In the genomic region with DNA sequence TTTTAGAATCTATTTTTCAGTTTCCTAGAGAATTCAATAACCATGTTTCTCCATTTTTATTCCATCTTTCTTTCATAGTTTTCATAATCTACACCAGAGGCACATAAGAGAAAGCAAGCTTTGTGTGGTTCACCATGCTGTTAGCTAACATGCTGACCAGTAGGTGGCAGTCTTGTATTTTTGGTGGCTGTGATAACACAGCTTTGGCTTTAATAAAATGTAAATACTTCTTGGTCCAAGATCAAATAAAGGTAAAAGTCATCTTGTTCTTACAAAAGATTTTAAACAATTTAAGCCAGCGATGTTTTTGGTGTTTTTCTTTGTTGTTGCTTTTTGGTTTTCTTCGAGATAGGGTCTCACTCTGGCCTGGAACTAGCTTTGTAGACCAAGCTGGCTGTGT, we compare ENCODE assay signal across 9 mouse cellular contexts. TPM values are rescaled to one million over a fixed set of nuclear protein-coding genes. Genes with fewer than 3 reads are reported as not detected.
DNase-seq lines count a peak whose midpoint lies in the region; ATAC-seq lines count a peak whose summit lies in the region.
"Had no signal": no experiment of that assay in that cellular context is flagged by ENCODE, and none has a peak within 500 bp of the region (broad histone marks: within the 10 kb centered on the region; RNA-seq: fewer than 3 reads in every experiment).

No protein-coding gene starts in this region.

- no peaks in the 10 kb centered on the region for H3K9me3 ChIP-seq in limb, embryonic 11.5 days (ENCODE audit: control insufficient read depth, low read length)

- no peak overlapping the region for H3K9ac ChIP-seq in limb, embryonic 11.5 days (ENCODE audit: low read length)

- H3K4me3 ChIP-seq in limb, embryonic 11.5 days (ENCODE audit: low read depth, low read length), result no peak overlapping the region

- H3K27me3 ChIP-seq in limb, embryonic 11.5 days (ENCODE audit: control insufficient read depth, insufficient read depth, low read length), result no peaks in the 10 kb centered on the region

- no peak overlapping the region for H3K27ac ChIP-seq in limb, embryonic 11.5 days (replicated peaks; ENCODE audit: low read depth, low read length)

- peak; percentile 8 for DNase-seq in cerebellum, adult 11 months
- peak; percentile 51 for DNase-seq in urinary bladder, postnatal 14 days (ENCODE audit: low spot score)
- DNase-seq in urinary bladder, postnatal 10 days (ENCODE audit: low spot score), result no peak
- DNase-seq in induced T-regulatory cell, adult 2 months (ENCODE audit: low read depth), result peak; percentile 75
- DNase-seq in limb, embryonic 11.5 days (ENCODE audit: low spot score), result peak; percentile 57
- peak; percentile 75 for DNase-seq in retina, postnatal 1 day

- 53% methylated on average over 2 of the region's 2 CpGs for WGBS in limb, embryonic 11.5 days

- no peaks in the 10 kb centered on the region for H3K4me1 ChIP-seq in limb, embryonic 11.5 days (ENCODE audit: control insufficient read depth, insufficient read depth, low read length)

- no peak overlapping the region for H3K4me2 ChIP-seq in limb, embryonic 11.5 days (ENCODE audit: low read depth, severe bottlenecking)

- ATAC-seq in cerebellum, adult (ENCODE audit: insufficient number of reproducible peaks, low FRiP score, low TSS enrichment), result no peak
- peak; percentile 87 for ATAC-seq in common myeloid progenitor, adult 5-6 weeks (replicated peaks; ENCODE audit: low read depth, poor library complexity, severe bottlenecking)
- no peak for ATAC-seq in limb, embryonic 11.5 days (ENCODE audit: insufficient number of reproducible peaks, low FRiP score, low TSS enrichment, low read depth)

- no peaks in the 10 kb centered on the region for H3K36me3 ChIP-seq in limb, embryonic 11.5 days (ENCODE audit: control insufficient read depth, insufficient read depth, low read length)

RNA-seq across cellular contexts. Expression of a gene that starts 14.3 kb away (rescaled TPM):
- total RNA-seq in common myeloid progenitor, adult 5-6 weeks (2017), result not detected in 2 replicates
- not detected in 2 replicates for polyA plus RNA-seq in limb, embryonic 11.5 days (2014; fragmentation: Nextera tagmentation; extraction: Ambion mirVana)

RNA-seq across cellular contexts. Expression of a gene that starts 22.8 kb away (rescaled TPM):
- total RNA-seq in common myeloid progenitor, adult 5-6 weeks (2017), result not detected in 2 replicates
- 0.30 TPM in 1 of 2 replicates, not detected in the other for polyA plus RNA-seq in limb, embryonic 11.5 days (2014; fragmentation: Nextera tagmentation; extraction: Ambion mirVana)
- total RNA-seq: layer of hippocampus, postnatal 25 days had no signal

RNA-seq across cellular contexts. Expression of a gene that starts 29.1 kb away (rescaled TPM):
- 2,071 and 2,536 TPM in 2 replicates for total RNA-seq in common myeloid progenitor, adult 5-6 weeks (2017)
- polyA plus RNA-seq in limb, embryonic 11.5 days (2014; fragmentation: Nextera tagmentation; extraction: Ambion mirVana), result 2.8 and 4.1 TPM in 2 replicates

RNA-seq across cellular contexts. Expression of a gene that starts 30.3 kb away (rescaled TPM):
- total RNA-seq in common myeloid progenitor, adult 5-6 weeks (2017), result 599 and 655 TPM in 2 replicates
- polyA plus RNA-seq in limb, embryonic 11.5 days (2014; fragmentation: Nextera tagmentation; extraction: Ambion mirVana), result 5.1 and 5.4 TPM in 2 replicates

RNA-seq across cellular contexts. Expression of a gene that starts 31.5 kb away (rescaled TPM):
- 597 and 703 TPM in 2 replicates for total RNA-seq in common myeloid progenitor, adult 5-6 weeks (2017)
- 0.35 and 0.78 TPM in 2 replicates for polyA plus RNA-seq in limb, embryonic 11.5 days (2014; fragmentation: Nextera tagmentation; extraction: Ambion mirVana)
